Mouse (Mus musculus): ENCODE results near the gene Tnk1. TPM values are rescaled to one million over a fixed set of nuclear protein-coding genes. Genes with fewer than 3 reads are reported as not detected.
A peak's percentile ranks its signal among the peaks of the same experiment; 100 is the strongest.

The Tnk1 gene
- total RNA-seq, 2 experiments from 2014 or later: 0.13 TPM; not detected in 1

DNA sequence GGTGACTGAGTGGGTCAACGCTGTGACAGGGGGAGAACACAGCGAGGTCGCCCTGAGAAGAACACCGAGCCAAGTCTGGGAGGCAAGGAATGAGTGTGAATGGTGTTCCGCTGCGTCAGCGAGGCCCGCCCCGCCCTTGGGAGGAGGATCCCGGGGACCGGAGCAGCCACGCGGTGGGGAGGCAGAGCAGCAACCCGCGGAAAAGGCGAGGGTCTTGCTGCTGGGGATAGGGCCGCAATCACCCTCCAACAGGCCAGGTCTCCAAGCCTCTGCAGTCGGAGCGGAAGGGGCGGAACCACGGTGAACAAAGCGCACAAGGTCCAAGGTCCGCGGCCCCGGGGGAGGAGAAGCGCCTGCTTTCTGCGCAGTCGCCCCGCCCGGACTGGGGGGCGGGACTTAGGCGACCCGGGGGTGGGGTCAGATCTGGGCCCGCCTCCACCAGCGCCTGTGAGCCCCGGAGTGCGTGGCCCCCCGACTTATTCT is 12.3 kb downstream of the Tnk1 start, which contains the start of gene Plscr3:
TSS of gene Plscr3 (plus strand) at position 179 of the 483 bp plus-strand sequence.
- DNase-seq (ENCODE audit: low spot score in 2 of 2): peak; percentile 86 to 91

DNA sequence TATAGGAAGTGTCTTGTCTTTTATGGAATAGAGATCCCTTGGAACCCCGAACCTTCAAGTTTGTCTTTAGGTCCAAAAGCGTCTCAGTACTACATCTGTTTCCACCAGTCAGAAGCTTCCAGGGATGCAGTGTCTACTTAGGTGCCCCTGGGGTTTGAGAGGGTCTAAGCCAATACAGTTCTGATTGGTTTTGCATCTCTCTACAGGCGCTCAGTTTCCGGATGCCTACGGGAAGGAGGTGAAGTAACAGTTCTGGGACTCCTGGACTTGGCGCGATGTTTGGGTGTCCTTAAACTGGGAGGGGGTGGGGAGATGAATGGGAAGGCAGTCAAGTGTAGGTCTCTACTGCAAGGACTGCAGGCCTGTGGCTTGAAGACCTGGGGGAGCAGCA is 19.8 kb downstream of the Tnk1 start:
- DNase-seq (ENCODE audit: low spot score in 2 of 2): no peak

DNA sequence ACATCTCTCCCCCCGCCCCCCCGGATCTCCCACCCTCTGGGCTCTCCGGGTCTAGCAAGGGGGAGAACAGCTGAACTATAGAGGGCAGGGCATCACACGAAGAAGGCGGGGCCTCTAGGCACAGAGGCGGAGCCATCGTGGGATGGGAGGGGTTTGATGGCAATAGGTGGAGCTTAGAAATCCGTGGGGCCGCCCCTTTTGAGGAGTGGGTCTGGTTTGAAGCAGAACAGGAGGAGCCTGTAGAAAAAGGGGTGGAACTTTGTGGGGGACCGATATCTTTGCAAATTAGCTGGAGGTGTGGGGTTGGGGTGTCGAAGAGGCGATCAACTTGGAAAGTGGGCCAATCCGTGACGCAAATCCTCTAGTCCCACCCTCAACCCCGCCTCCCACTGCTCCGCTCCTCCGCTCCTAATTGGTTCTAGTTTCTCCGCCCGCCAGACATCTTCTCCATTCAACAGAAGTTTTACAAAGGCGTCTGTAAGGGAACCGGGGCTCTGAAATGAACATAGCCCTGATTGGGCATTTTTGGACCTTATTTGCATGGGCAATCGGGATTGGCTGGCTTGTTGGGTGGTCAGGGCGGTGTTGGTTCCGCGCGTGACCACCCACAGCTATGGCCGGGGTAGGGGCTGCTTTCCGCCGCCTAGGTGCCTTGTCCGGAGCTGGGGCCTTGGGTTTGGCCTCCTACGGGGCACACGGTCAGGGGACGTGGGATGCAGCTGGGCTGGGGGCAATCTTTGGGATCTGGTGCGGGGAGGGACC is 20.4 kb downstream of the Tnk1 start, which contains the start of gene Tmem256:
TSS of gene Tmem256 (plus strand) at position 563 of the 762 bp plus-strand sequence.
- DNase-seq (ENCODE audit: low spot score in 2 of 2): peak; percentile 81 to 94

DNA sequence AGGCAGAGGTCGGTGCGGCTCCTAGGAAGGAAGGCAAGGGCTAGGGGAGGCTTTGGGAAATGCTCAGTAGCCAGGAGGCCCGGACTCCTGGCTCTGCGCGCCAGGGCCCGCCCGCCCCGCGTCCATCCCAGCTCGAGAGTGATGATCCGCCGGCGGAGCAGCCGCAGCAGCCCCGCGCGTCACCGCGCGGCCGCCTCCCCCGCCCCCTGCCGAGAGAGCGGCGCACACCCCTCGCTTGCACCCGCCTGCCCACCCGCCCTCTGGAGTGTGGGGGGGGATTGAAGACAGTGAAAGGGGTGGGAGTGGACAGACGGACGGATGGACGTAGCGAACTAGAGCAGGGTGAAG is 21.0 kb downstream of the Tnk1 start, which contains the start of gene Nlgn2:
TSS of gene Nlgn2 (minus strand) at position 181 of the 348 bp plus-strand sequence.
- peak in 1 of 2 experiments; percentile 62 for DNase-seq (ENCODE audit: low spot score in 2 of 2)

DNA sequence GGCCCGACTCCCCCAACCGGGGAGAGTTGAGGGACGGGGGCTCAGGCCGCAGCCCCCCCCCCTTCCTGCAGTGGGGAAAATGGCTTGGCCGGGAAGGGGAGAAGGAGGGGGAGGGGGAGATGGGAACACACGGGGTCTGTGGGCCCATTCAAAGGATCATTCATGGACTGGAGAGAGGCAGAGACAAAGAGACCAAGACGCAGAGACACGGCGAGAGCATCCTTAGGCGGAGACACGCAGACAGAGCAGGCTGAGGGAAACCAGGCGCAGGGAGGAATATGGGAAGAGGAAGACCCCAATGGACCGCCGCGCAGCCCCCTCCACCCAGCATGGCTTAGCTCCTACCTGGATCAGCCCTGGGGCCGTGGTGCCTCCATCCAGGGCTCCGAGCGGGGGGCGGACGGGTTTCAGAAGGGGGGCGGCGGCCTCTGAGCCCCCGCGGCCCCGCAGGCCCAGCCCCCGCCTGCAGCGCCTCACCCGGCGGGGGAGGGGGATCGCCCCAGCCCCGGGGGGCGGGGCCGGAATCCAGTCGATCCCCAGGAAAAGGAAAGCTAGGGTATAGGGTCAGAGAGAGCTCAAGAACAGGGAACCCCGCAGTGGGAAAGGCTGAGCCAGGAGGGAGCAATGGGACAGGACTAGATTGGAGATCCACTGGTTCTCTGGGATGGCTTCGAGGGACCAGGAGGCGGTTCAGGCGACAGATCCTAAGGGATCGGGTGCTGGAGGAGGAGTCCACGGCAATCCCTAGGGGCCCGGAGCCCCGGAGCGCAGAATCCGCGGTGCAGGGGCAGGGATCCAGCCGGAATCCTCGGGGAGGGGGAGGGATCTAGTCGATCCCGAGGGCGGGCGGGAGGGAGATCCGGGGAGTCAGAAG is 21.6 kb downstream of the Tnk1 start:
- DNase-seq (ENCODE audit: low spot score in 2 of 2): peak; percentile 40 to 43

DNA sequence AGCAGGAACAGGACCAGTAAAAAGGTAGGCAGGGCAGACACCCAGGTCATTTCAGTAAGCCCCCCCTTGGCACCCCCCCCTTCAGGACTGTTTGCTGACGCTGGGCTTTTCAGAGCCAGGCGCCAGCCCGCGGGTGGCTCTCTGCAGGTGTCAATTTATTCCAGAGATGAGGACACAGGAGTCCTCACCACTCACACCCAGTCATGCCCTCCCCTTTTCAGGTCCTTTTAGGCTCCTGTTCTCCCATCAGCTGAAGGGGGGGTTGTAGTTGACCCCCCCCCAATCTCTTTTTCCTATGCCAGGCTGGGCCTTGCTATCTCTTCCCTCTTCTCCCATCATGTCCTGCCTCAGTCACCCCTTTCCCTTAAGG is 22.6 kb downstream of the Tnk1 start:
- DNase-seq (ENCODE audit: low spot score in 2 of 2): no peak

DNA sequence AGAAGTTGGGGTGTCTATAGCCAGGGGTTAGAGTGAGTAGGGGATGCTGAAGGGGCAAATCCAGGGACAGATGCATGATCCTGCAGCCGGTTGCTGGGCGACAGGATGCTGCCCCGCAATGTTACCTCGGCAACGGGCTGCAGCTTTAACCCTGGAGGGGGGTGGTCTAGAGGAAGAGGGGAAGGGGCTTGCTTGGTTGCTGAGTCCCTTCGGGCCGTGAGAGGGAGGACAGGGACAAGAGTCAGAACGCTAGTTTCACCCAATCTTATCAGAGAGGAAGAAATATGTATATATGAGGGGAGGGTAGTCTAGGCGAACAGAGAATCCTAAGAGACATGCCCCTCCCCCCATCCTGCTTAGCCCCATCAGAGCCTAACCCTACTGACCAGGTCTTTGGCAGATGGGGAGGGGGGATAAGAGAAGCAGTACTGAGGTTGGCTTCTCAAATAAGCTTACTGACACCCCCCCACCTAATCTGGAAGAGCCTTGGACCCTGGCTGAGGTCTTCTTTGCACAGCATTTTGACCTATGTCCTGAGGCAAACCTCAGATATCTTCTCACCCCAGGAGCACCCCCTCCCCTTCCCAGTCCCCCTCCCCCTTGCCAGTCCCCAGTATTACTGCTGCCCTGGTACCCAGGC is 23.1 kb downstream of the Tnk1 start:
- no peak for DNase-seq (ENCODE audit: low spot score in 2 of 2)

DNA sequence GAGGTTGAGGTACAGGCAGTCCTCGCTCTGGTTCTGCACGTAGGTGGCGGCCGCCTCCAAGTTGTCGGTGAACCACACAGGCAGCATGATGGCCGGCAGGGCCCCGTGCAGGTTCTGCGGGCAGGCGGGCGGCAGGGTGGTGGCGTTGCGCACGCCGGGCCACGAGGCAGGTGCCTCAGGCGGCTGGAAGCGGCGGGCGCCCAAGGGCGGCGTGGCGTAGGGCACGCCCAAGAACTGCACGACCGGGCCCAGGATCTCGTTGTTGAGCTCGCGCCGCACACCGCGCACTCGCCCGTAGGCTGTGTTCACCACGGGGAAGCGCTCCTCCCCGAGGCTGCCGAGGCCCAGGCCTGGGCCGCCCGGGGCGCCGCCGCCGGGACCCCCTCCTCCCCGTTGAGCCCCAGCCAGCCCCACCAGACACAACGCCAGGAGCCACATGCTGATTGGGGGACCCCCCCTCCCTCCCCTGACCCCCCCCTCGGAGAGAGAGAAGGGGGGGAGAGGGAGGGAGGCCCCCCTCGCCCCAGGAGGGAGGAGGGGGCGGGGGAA is 24.5 kb downstream of the Tnk1 start:
- peak in 1 of 2 experiments; percentile 37 for DNase-seq (ENCODE audit: low spot score in 2 of 2)

DNA sequence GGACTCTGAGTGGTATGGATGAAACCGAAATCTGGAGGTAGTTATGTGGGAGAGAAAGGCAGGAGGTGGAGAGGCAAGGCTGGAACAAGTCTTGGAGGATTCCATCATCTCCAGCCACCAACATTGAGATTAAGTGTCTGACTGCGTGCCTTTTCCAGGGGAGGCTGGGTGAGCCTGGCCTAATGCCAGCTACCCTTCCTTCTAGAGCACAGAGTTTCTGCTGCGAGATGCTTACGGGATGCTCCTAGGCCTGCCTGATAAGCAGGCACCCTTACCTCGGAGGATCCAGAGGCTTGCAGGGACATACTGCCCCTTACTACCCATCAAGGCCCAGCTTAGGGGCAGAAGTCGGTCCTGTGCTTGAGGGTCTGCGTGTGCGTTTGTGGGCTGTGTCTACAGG is 25.0 kb downstream of the Tnk1 start:
- DNase-seq (ENCODE audit: low spot score in 2 of 2): no peak

DNA sequence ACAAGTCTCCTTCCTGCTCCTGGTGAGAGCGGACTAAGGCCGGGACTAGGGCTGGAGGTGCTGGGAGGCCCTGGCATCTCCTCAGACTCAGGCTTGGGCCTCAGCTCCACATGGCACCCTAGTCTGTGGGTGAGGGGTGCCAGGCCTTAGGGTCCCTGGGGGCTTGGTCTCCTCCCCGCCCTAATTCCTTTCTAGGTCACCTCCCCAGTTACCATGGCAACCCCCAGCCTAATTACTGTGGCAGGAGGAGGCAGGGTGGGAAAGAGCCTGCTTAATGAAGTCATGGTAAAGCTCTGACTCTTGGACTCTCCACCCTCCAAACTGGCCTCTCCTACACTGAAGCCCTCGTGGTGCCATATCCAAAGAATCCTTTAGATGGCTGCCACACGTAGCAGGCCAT is 29.7 kb downstream of the Tnk1 start:
- no peak for DNase-seq (ENCODE audit: low spot score in 2 of 2)

DNA sequence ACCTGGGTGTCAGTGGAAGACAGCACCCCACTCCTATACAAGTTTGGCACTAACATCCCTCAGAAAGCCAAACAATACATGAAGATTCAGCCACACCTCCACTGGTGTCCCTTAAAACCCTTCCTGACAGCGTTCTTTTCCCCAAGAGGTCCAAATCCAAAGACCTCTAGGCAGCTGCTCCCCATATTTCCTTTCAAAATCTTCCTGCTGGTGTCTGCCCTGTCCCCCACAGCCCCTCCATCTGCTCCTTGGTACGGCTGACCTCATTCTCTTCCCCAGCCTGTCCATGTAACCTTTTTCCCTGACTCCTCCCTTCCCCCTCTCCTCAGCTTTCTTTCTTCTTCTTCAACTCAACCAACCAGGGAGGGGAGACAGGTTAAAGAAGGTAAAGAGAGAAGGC is 35.1 kb downstream of the Tnk1 start:
- DNase-seq (ENCODE audit: low spot score in 2 of 2): no peak

DNA sequence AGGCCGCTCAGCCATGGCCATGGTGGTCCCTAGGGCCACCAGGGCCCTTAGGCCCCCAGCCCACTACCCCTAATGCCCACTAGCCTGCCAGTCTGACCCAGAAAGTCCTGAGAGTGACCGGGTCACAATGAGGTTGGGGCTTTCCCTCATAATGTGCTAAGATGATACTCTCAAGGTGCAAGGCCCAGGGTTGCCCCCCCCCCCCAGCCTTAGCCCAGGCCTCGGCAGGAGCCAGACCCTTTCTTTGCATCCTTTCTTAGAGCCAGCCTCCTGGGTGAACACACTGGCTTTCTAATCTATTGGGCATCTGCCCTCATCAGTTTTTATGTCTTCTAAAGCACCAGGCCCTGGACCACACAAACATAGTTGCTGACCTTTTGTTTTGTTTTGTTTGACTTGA is 36.5 kb downstream of the Tnk1 start, which contains the start of gene Spem1:
TSS of gene Spem1 (minus strand) at position 101 of the 400 bp plus-strand sequence.
- DNase-seq (ENCODE audit: low spot score in 2 of 2): no peak

DNA sequence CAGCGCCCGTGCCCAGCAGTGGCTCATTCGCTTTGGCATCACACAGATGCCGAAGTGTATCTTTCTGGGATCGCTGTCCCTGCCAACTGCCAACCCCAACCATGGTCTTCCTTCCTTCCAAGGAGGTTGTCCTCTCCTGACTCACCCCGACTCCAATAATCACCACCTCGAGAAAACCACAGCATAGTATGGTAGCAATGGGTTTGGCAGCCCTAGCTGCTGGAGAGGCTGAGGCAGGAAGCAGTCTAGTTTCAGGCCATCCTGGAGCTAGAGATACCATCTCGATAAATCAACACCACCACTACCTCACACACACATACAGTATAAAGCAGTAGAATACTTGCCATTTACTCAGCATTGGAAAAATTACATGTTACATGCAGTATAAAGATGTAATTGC is 39.7 kb downstream of the Tnk1 start:
- DNase-seq (ENCODE audit: low spot score in 2 of 2): no peak

DNA sequence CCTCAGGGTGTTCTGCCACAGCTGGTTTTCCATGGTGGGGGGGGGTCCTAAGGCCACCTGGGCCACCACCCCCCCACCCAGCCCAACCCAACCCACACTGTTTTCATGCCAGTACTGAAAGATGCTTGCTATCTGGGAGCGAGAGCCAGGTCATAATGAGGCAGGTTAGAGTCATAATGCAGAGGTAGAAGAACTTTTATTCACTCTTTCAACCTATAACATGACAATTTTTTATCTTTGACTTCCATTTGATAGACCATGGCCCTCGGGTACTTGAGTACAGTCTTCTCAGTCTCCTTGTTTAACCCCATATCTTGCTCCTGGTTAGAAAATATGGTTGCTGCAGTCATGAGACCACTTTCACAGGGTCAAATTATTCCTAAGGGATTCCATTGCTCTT is 40.2 kb downstream of the Tnk1 start, which contains the start of gene Spem2:
TSS of gene Spem2 (minus strand) at position 101 of the 400 bp plus-strand sequence.
- no peak for DNase-seq (ENCODE audit: low spot score in 2 of 2)

DNA sequence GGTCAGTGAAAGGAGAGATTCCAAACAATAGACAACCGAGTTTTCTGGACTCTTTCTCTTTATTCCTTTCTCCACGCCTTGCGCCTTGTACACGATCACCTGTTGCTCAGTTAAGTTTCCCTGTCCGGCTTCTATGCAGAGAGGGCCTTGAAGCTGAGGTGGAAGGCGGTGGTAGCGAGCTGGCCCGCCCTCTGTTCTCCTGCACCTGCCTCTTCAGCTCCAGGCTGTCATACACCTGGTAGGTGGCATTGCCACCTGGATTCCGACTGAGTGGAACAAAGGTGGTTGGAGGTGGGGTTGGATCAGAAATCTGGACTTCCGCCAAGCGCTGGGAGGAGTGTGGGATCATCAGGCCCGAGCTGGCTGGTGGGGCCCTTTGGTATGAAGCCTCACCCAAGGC is 42.0 kb downstream of the Tnk1 start:
- no peak for DNase-seq (ENCODE audit: low spot score in 2 of 2)

DNA sequence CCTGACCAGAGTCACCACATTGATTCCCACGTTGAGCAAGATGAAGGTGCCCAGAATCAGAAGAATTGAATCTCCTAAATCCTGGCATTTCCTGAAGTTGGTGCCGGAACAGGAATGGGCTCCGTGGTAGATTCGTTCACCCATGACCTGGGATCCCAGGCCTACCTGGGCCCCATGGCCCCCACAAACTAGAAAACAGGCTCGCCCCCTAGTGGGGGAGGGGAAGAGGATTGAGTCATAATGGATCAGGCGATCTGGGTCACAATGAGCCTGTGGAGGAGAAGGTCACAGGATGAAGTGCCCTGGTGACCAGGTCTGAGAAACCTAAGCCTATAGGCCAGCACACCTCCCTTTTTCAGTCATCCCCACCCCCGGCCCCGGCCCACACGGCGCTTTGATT is 43.4 kb downstream of the Tnk1 start, which contains the start of gene Gm39566:
TSS of gene Gm39566 (minus strand) at position 144 of the 400 bp plus-strand sequence.
- DNase-seq (ENCODE audit: low spot score in 2 of 2): no peak

DNA sequence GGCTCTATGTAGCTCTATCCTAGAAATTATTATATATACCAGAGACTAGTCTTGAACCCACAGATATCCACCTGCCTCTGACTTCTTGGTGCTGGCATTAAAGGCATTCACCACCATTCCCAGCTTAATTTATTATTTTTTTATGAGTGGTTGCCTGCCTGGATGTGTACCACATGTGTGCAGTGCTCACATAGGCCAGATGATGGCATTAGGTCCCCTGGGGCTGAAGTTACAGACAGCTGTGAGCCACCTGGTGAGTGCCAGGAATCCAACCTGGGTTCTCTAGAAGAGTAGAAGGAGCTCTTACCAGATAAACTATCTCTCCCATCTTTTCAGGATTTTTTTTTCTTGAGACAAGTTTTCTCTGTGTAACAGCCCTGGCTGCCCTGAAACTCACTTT is 48.2 kb downstream of the Tnk1 start:
- no peak for DNase-seq (ENCODE audit: low spot score in 2 of 2)

DNA sequence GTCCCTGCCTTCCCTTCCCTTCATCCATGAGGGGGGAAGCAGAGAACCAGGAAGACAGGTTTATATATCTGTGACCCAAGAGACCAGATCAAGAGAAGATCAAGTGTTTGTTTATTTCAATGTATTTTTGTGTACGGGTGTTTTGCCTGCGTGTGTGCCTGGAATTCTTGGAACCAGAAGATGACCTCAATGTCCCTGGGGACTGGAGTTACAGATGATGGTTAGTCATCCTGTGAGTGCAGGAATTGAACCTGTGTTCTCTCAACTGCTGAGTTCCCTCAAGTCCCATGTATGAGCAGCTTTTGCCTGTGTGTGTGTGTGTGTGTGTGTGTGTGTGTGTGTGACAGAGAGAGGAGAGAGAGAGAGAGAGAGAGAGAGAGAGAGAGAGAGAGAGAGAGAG is 50.9 kb downstream of the Tnk1 start:
- DNase-seq (ENCODE audit: low spot score in 2 of 2): no peak

DNA sequence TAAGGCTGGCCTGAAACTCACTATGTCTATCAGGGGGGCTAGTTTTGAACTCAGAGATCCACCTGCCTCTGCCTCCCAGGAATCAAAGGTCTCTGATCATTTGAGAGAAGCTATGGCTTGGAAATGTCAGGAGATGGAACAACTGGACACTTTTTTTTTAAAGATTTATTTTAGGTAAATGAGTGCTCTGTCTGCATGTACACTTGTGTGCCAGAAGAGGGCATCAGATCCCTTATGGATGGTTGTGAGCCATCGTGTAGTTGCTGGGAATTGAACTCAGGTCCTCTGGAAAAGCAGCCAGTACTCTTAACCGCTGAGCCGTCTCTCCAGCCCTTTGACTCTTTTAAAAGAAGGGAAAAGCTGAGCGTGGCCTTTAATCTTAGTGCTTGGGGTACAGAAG is 52.2 kb downstream of the Tnk1 start:
- no peak for DNase-seq (ENCODE audit: low spot score in 2 of 2)

DNA sequence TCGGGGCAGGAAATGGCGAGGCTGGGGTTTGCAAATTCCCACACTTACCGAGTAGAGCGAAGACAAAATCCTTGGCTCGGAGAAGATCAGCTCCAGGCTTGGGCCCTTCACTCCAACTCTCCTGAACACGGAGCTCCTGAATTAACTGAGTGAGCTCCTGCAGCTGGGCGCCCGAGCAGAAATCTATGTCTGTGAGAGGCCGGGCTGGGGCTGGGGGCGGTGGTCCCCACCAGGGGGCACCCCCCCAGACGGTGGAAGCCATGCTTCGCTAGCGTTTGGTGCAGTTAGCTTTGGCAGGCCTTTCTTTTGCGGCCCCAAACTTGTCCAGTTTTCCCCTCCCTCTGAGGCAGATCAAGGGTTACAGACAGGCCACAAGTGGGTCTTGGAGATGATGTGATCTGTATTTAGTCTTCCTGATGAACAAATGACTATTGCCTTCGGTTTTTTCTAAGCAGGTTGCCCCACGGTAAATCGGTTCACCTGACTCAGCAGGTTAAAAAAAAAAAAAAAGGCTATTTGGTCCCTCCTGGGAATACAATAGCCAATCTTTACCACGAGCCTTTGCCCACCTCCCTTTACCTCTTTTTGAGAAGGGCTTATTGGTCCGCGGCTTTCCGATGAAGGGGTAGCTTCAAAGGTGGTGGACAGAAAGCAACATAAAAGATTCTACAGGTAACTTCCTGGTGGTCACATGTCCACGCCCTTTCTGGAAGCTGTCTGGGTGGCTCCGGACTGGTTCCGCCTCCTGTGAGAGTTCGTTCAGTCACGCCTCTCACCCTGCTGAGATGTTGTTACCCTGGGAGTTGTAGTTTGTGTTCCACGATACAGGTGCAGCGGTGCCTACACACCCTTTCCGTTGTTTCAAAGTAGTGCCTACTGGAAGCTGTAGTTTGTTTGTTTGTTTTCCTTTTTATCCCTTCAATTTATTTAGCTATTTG is 53.3 kb downstream of the Tnk1 start, which contains the start of gene Tmem102:
TSS of gene Tmem102 (minus strand) at position 653 of the 938 bp plus-strand sequence.
- no peak for DNase-seq (ENCODE audit: low spot score in 2 of 2)

Measured in gastrocnemius, postnatal 4 days (tissue).